Mouse (Mus musculus) lung, postnatal 0 days (tissue): ENCODE results near the gene Gm20388. TPM values are rescaled to one million over a fixed set of nuclear protein-coding genes. Genes with fewer than 3 reads are reported as not detected.

Experiments used
- ATAC-seq: fragments of 200-750 bp; cut with Nextera tagmentation; 2 replicates; pipeline ENCODE4 v1.8.0; 2017; ENCODE audit warnings: moderate library complexity
- DNase-seq: peaks from one replicate; pipeline ENCODE4 v3.0.0-alpha.2; 2016; ENCODE audit warnings: low spot score
- H3K27ac ChIP-seq: fragments of 300-500 bp; sonication (generic); 2 replicates; pipeline ENCODE4 v1.5.1; 2014; ENCODE audit warnings: antibody characterized with exemption, mild to moderate bottlenecking, low read length, mixed read lengths
- H3K27me3 ChIP-seq: fragments of 300-500 bp; sonication (generic); replicated peaks from 2 replicates; pipeline ENCODE4 v1.6.1; 2014; ENCODE audit warnings: low read length, mixed read lengths; ENCODE audit not compliant: insufficient read depth
- H3K36me3 ChIP-seq: fragments of 300-500 bp; sonication (generic); 2 replicates; pipeline ENCODE4 v1.6.1; 2014; ENCODE audit warnings: low read length, mixed read lengths; ENCODE audit not compliant: insufficient read depth
- H3K4me1 ChIP-seq: fragments of 300-500 bp; sonication (generic); 2 replicates; pipeline ENCODE4 v1.6.1; 2014; ENCODE audit warnings: antibody characterized with exemption, low read depth, low read length, mixed read lengths; ENCODE audit not compliant: insufficient read depth
- H3K4me2 ChIP-seq: fragments of 300-500 bp; sonication (generic); replicated peaks from 2 replicates; pipeline ENCODE4 v1.6.1; 2014; ENCODE audit warnings: low read depth, mild to moderate bottlenecking, low read length, moderate library complexity, mixed read lengths
- H3K4me3 ChIP-seq: fragments of 300-500 bp; sonication (generic); 2 replicates; pipeline ENCODE4 v1.5.1; 2014; ENCODE audit warnings: low read depth, low read length
- H3K9ac ChIP-seq: fragments of 300-500 bp; sonication (generic); replicated peaks from 2 replicates; pipeline ENCODE4 v1.6.1; 2014; ENCODE audit warnings: low read depth, mild to moderate bottlenecking
- H3K9me3 ChIP-seq: fragments of 300-500 bp; sonication (generic); 2 replicates; pipeline ENCODE4 v1.6.1; 2016; ENCODE audit warnings: low read length, mixed read lengths
- CTCF ChIP-seq: IDR thresholded peaks from 2 replicates; pipeline ENCODE4 v1.5.1; 2016; ENCODE audit warnings: antibody characterized with exemption, mild to moderate bottlenecking
- EP300 ChIP-seq: IDR thresholded peaks from 2 replicates; pipeline ENCODE4 v1.6.1; 2016; ENCODE audit warnings: antibody characterized with exemption, mild to moderate bottlenecking, control low read depth
- WGBS: fragments of 180-500 bp; shearing (Covaris S2); extraction: QIAGEN DNeasy Blood & Tissue Kit; methylation state at CpG from one replicate; pipeline ENCODE4 v1.1.7; 2014; 5-methylcytosine and 5-hydroxymethylcytosine counted together
- polyA plus RNA-seq: library from polyadenylated mRNA; unstranded; fragments of >200 nt; fragmentation: Nextera tagmentation; extraction: Ambion mirVana; gene quantifications from 2 replicates; pipeline ENCODE4 v1.2.1, GENCODE M21; 2015

Gene Gm20388
- polyA plus RNA-seq, 1 experiment from 2014 or later: not detected

GRCm38 (mm10) chr8:120288122-120288908, 377.7 kb downstream of the Gm20388 start:
- no peak for ATAC-seq
- DNase-seq: peak; percentile 75
- no peak overlapping the region for H3K27ac ChIP-seq
- no peak overlapping the region for H3K9ac ChIP-seq
- peaks cover 29% of the 10 kb centered on the region for H3K4me1 ChIP-seq
- no peaks in the 10 kb centered on the region for H3K36me3 ChIP-seq
- 54% methylated on average over 21 of the region's 21 CpGs for WGBS
- no peak overlapping the region for H3K4me3 ChIP-seq
- H3K27me3 ChIP-seq: no peaks in the 10 kb centered on the region
- TF ChIP-seq EP300: no peak
- peak; percentile 90 for TF ChIP-seq CTCF
- H3K4me2 ChIP-seq: no peak overlapping the region
- H3K9me3 ChIP-seq: no peaks in the 10 kb centered on the region

- H3K4me1 ChIP-seq: peaks cover 29% of the 10 kb centered on the region
- TF ChIP-seq CTCF (no peak), EP300 (no peak)
- WGBS: 66% methylated on average over 7 of the region's 7 CpGs
- no peak overlapping the region for H3K4me2 ChIP-seq
- H3K9me3 ChIP-seq: no peaks in the 10 kb centered on the region
- H3K4me3 ChIP-seq: no peak overlapping the region
- H3K36me3 ChIP-seq: no peaks in the 10 kb centered on the region
- DNase-seq (no peak), ATAC-seq (no peak)
- H3K27me3 ChIP-seq: no peaks in the 10 kb centered on the region
- no peak overlapping the region for H3K9ac ChIP-seq
- H3K27ac ChIP-seq: no peak overlapping the region
Observed at GRCm38 (mm10) chr8:120289191-120289590, 378.6 kb downstream of the Gm20388 start.

DNA sequence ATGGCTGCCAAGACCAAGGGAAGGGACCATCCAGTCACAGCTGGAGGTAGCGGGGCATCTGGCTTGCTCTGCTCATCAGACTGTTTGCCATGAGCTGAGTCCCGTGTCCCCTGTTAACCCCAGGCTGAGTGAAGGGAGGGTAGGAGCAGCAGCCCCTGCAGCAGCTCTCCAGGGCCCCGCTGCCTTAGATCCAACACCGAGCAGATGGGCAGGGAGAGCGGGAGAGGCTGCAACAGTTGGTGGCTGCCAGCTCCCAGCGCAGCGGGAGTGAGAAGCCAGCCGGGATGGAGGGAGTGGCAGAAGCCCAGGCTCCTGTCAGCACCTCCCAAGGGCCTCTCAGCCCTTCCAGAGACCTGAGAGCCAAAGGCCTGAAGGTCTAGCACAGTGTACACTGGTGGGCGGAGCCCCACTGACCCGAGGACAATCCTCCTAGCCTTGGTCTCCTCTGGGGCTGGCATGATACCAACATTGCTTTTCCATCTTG, 379.1 kb downstream of the Gm20388 start:
- WGBS: 30% methylated on average over 10 of the region's 10 CpGs
- peaks cover 24% of the 10 kb centered on the region for H3K4me1 ChIP-seq
- H3K4me3 ChIP-seq: no peak overlapping the region
- H3K27me3 ChIP-seq: no peaks in the 10 kb centered on the region
- H3K4me2 ChIP-seq: no peak overlapping the region
- H3K27ac ChIP-seq: no peak overlapping the region
- no peaks in the 10 kb centered on the region for H3K36me3 ChIP-seq
- DNase-seq: no peak
- H3K9ac ChIP-seq: no peak overlapping the region
- TF ChIP-seq EP300: no peak
- TF ChIP-seq CTCF: no peak
- no peak for ATAC-seq
- H3K9me3 ChIP-seq: no peaks in the 10 kb centered on the region

DNA sequence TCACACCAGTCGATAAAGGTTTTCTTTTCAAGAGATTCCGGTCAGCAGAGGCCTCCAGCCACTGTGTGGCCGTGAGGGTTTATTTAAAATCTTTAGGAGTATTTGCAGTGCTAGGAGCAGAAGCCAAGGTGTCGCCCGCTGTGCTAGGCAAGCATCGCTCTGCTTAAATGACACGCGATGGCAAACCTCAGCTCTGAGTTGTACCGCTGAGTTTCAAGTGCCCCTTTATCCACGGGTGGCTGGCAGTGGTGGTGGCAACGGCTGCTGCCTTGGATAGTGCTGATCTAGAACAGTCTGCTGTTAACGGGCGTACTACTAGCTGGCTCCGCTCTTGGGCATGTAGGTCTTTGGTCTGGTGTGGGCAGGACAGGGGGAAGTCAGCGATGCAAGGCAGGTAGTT, 380.0 kb downstream of the Gm20388 start:
- H3K9ac ChIP-seq: no peak overlapping the region
- H3K4me2 ChIP-seq: no peak overlapping the region
- 61% methylated on average over 15 of the region's 15 CpGs for WGBS
- no peak overlapping the region for H3K4me3 ChIP-seq
- peaks cover 16% of the 10 kb centered on the region for H3K4me1 ChIP-seq
- no peaks in the 10 kb centered on the region for H3K27me3 ChIP-seq
- DNase-seq (no peak), ATAC-seq (no peak)
- TF ChIP-seq EP300 (no peak), CTCF (no peak)
- no peak overlapping the region for H3K27ac ChIP-seq
- H3K9me3 ChIP-seq: no peaks in the 10 kb centered on the region
- H3K36me3 ChIP-seq: no peaks in the 10 kb centered on the region

GRCm38 (mm10) chr8:120291650-120292049, 381.0 kb downstream of the Gm20388 start:
- no peak overlapping the region for H3K27ac ChIP-seq
- no peaks in the 10 kb centered on the region for H3K36me3 ChIP-seq
- TF ChIP-seq EP300: no peak
- TF ChIP-seq CTCF: no peak
- no peak overlapping the region for H3K4me3 ChIP-seq
- H3K4me2 ChIP-seq: no peak overlapping the region
- H3K27me3 ChIP-seq: no peaks in the 10 kb centered on the region
- H3K9me3 ChIP-seq: no peaks in the 10 kb centered on the region
- ATAC-seq (no peak), DNase-seq (no peak)
- no peak overlapping the region for H3K9ac ChIP-seq
- peaks cover 13% of the 10 kb centered on the region; the same call in 1 of the 2 replicates for H3K4me1 ChIP-seq
- WGBS: 83% methylated on average over 9 of the region's 9 CpGs

DNA sequence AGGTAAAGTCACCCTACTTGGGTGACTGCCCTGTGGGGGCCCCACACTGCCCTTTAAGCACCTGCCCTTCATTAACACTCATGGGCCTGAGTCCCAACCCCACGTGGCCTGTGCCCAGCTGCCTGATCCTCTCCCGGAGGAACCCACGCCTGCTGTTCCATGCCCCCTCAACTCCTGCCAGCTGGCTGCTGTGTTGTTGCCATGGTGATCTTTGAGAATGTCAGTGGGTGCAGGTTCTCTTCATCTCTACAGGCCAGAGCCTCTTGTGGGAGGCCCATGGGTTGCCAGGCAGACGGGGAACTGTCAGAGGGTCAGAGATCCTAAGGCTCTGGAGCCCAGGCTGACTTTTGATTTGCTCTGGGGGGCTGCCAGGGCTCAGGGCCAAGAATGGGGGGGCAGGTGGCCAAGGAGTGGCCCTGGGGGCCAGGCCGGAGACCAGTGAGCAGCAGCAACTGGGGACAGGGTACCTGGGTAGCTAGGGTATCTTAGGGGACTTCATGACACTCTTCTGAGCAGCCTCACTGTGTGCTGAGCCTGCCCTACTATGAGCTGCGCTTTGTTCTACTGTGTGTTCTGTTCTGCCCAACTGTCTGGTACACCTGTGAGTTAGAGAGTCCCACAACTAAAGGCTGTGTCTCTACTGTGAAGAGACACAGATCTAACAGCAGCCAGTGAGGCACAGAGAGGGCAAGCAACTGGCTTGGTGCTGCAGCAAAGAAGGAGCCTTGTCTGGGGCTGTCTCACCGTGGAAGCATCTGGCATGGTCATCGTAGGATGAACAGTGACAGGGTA, 381.9 kb downstream of the Gm20388 start:
- peak; percentile 47 for ATAC-seq
- H3K9ac ChIP-seq: no peak overlapping the region
- no peak overlapping the region for H3K27ac ChIP-seq
- no peaks in the 10 kb centered on the region for H3K27me3 ChIP-seq
- no peaks in the 10 kb centered on the region for H3K9me3 ChIP-seq
- peak; percentile 71 for DNase-seq
- H3K4me1 ChIP-seq: peaks cover 13% of the 10 kb centered on the region; the same call in 1 of the 2 replicates
- no peak for TF ChIP-seq EP300
- no peak for TF ChIP-seq CTCF
- H3K4me2 ChIP-seq: no peak overlapping the region
- H3K36me3 ChIP-seq: no peaks in the 10 kb centered on the region
- 52% methylated on average over 8 of the region's 8 CpGs for WGBS
- H3K4me3 ChIP-seq: no peak overlapping the region
